9 mouse cellular contexts compared by ENCODE assay signal in the genomic region with DNA sequence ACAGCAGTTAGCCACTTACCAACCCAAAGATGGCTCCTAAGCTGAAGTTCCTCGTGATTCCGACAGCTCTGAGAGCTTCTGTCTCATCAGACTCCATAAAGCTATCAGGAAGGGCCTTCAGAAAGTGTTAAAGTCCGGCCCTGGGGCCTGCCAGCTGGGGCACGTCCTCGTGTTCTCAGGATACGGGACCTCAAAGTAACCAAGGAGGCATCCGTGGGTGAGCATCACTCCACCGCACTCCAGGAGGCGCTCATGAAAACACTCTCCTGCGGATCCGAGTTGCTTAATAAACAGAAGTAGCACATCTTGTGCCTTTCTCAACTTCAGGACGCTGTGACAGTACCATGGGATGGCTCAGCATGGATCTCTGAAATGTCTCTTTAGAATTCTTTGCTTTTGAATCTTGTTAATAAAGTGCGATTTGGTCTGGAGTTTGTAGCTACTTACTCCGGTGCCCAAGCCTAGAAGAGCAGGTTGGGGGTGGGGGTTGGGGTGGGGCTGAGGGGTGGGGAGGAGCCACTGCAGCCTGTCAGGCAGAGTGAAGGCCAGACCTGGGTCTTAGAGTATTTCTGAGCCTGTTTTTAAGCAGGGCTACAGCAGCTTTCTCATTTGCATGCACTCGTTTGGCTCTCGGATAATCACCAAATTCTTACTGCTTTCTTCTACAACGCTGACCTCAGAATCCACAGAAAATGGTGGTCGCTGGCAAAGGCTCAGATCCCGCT. TPM values are rescaled to one million over a fixed set of nuclear protein-coding genes. Genes with fewer than 3 reads are reported as not detected.
A peak's percentile ranks its signal among the peaks of the same experiment; 100 is the strongest.
DNase-seq lines count a peak whose midpoint lies in the region; ATAC-seq lines count a peak whose summit lies in the region.
"Had no signal": no experiment of that assay in that cellular context is flagged by ENCODE, and none has a peak within 500 bp of the region (broad histone marks: within the 10 kb centered on the region; RNA-seq: fewer than 3 reads in every experiment).

No protein-coding gene starts in this region.

- no peaks in the 10 kb centered on the region for H3K27me3 ChIP-seq in intestine, embryonic 16.5 days (replicated peaks; ENCODE audit: control insufficient read depth, insufficient read depth, low read length)

- no peaks in the 10 kb centered on the region for H3K9me3 ChIP-seq in intestine, embryonic 16.5 days (ENCODE audit: control insufficient read depth, low read length)

- ATAC-seq in intestine, embryonic 16.5 days = no peak
- ATAC-seq in activated CD4-positive, CD25-positive, alpha-beta regulatory T cell, adult 4 months = no peak

- H3K4me2 ChIP-seq in intestine, embryonic 16.5 days (ENCODE audit: low read depth, low read length) = no peak overlapping the region; the same call in 1 of the 2 replicates

- H3K9ac ChIP-seq in intestine, embryonic 16.5 days (ENCODE audit: low read depth, low read length) = no peak overlapping the region

- H3K27ac ChIP-seq in intestine, embryonic 16.5 days (ENCODE audit: low read length) = 0 out of 2 replicates have a peak overlapping the region, but pooled peaks have one; percentile 81
- H3K27ac ChIP-seq: macrophage had no signal

- H3K4me3 ChIP-seq in intestine, embryonic 16.5 days (ENCODE audit: low read length) = no peak overlapping the region

- peak; percentile 33 for DNase-seq in embryo, embryonic 10.5 days (ENCODE audit: low spot score)
- DNase-seq in embryo, embryonic 10 days (ENCODE audit: low spot score) = no peak
- peak; percentile 30 to 47 for DNase-seq in kidney, postnatal 4 days
- DNase-seq in kidney, adult 11 months = no peak
- peak; percentile 46 for DNase-seq in ZHBTc4 (ENCODE audit: low read depth, low spot score)
- DNase-seq in natural killer cell, adult 2 months (ENCODE audit: low spot score in 2 of 2) = no peak

- 36% methylated on average over 19 of the region's 19 CpGs for WGBS in intestine, embryonic 16.5 days

- peaks cover 28% of the 10 kb centered on the region for H3K4me1 ChIP-seq in intestine, embryonic 16.5 days (ENCODE audit: control insufficient read depth, insufficient read depth, low read length)

- H3K36me3 ChIP-seq in intestine, embryonic 16.5 days (ENCODE audit: control insufficient read depth, insufficient read depth, low read length) = no peaks in the 10 kb centered on the region; the same call in 1 of the 2 replicates

RNA-seq across cellular contexts. Expression of a gene that starts 38.7 kb away (rescaled TPM):
- polyA plus RNA-seq in intestine, embryonic 16.5 days (2015; fragmentation: Nextera tagmentation; extraction: Ambion mirVana) = 14.6 and 14.9 TPM in 2 replicates
- 1 to 10 TPM; 4.0 to 8.2 TPM for polyA plus RNA-seq in activated CD4-positive, CD25-positive, alpha-beta regulatory T cell, adult 4 months (2017; shearing (Covaris generic))

Comparison
In these comparisons a context has a peak if more than half of its experiments do, and no peak if none do; other contexts are left out.
1. DNase-seq: peak in embryo, embryonic 10.5 days (single experiment), kidney, postnatal 4 days (2 of 2) and ZHBTc4 (single experiment); none in embryo, embryonic 10 days (single experiment), kidney, adult 11 months (single experiment) and natural killer cell, adult 2 months (0 of 2).